Mouse (Mus musculus) stomach, embryonic 14.5 days (tissue): ENCODE measurements at regions not wholly inside any gene's neighbourhood (a gene's known extent, or its start where the extent isn't known, plus 50 kb on each side); places are given as distances from the start of the nearest gene placed in this dataset.

Experiments
- ATAC-seq: fragments of 200-750 bp; cut with Nextera tagmentation; 2 replicates; pipeline ENCODE4 v1.8.0; 2017; ENCODE audit warnings: low read depth, moderate TSS enrichment; ENCODE audit not compliant: insufficient number of reproducible peaks, insufficient read depth, low FRiP score
- H3K27ac ChIP-seq: fragments of 300-500 bp; sonication (generic); 2 replicates; pipeline ENCODE4 v1.5.1; 2014; ENCODE audit warnings: mild to moderate bottlenecking, low read length, moderate library complexity, mixed read lengths
- H3K27me3 ChIP-seq: fragments of 300-500 bp; sonication (generic); 2 replicates; pipeline ENCODE4 v1.6.1; 2014; ENCODE audit warnings: low read length, control low read depth, mixed read lengths; ENCODE audit not compliant: control insufficient read depth, insufficient read depth
- H3K36me3 ChIP-seq: fragments of 300-500 bp; sonication (generic); 2 replicates; pipeline ENCODE4 v1.6.1; 2014; ENCODE audit warnings: mild to moderate bottlenecking, control low read depth, low read length, moderate library complexity, mixed read lengths; ENCODE audit not compliant: control insufficient read depth, insufficient read depth
- H3K4me1 ChIP-seq: fragments of 300-500 bp; sonication (generic); 2 replicates; pipeline ENCODE4 v1.6.1; 2014; ENCODE audit warnings: low read length, control low read depth, mixed read lengths; ENCODE audit not compliant: control insufficient read depth, insufficient read depth
- H3K4me2 ChIP-seq: fragments of 300-500 bp; sonication (generic); replicated peaks from 2 replicates; pipeline ENCODE4 v1.6.1; 2014; ENCODE audit warnings: low read depth, low read length, control low read depth
- H3K4me3 ChIP-seq: fragments of 300-500 bp; sonication (generic); 2 replicates; pipeline ENCODE4 v1.5.1; 2014; ENCODE audit warnings: low read depth, low read length, control low read depth
- H3K9ac ChIP-seq: fragments of 300-500 bp; sonication (generic); replicated peaks from 2 replicates; pipeline ENCODE4 v1.6.1; 2014; ENCODE audit warnings: low read depth, mild to moderate bottlenecking, control low read depth, low read length, moderate library complexity, mixed read lengths
- H3K9me3 ChIP-seq: fragments of 300-500 bp; sonication (generic); 2 replicates; pipeline ENCODE4 v1.6.1; 2016; ENCODE audit warnings: low read depth, low read length, control low read depth; ENCODE audit not compliant: control insufficient read depth
- WGBS: fragments of 180-500 bp; shearing (Covaris S2); extraction: QIAGEN DNeasy Blood & Tissue Kit; methylation state at CpG from one replicate; pipeline ENCODE4 v1.1.7; 2014; 5-methylcytosine and 5-hydroxymethylcytosine counted together

- H3K4me3 ChIP-seq: no peak overlapping the region
- no peaks in the 10 kb centered on the region for H3K27me3 ChIP-seq
- 82% methylated on average over 7 of the region's 7 CpGs for WGBS
Observed at GRCm38 (mm10) chr5:83622612-83623374, 267.8 kb upstream of the Tecrl start.

GRCm38 (mm10) chr5:83610777-83611176 is 255.8 kb upstream of the Tecrl start:
- H3K27ac ChIP-seq: no peak overlapping the region
- WGBS: 35% methylated on average over 2 of the region's 2 CpGs
- no peak overlapping the region for H3K9ac ChIP-seq
- no peaks in the 10 kb centered on the region for H3K36me3 ChIP-seq
- no peaks in the 10 kb centered on the region for H3K27me3 ChIP-seq
- H3K4me1 ChIP-seq: no peaks in the 10 kb centered on the region
- H3K9me3 ChIP-seq: no peaks in the 10 kb centered on the region
- H3K4me2 ChIP-seq: no peak overlapping the region
- ATAC-seq: no peak
- H3K4me3 ChIP-seq: no peak overlapping the region

More at GRCm38 (mm10) chr5:83622612-83623374, 267.8 kb upstream of the Tecrl start:
- no peak overlapping the region for H3K4me2 ChIP-seq
- no peaks in the 10 kb centered on the region for H3K9me3 ChIP-seq
- ATAC-seq: no peak
- H3K9ac ChIP-seq: no peak overlapping the region
- no peaks in the 10 kb centered on the region for H3K4me1 ChIP-seq
- H3K36me3 ChIP-seq: no peaks in the 10 kb centered on the region
- H3K27ac ChIP-seq: no peak overlapping the region

GRCm38 (mm10) chr5:83593289-83593610 is 238.3 kb upstream of the Tecrl start:
- no peaks in the 10 kb centered on the region for H3K9me3 ChIP-seq
- no peaks in the 10 kb centered on the region for H3K4me1 ChIP-seq
- H3K9ac ChIP-seq: no peak overlapping the region
- H3K27me3 ChIP-seq: no peaks in the 10 kb centered on the region
- no peak for ATAC-seq
- 85% methylated on average over 1 of the region's 1 CpGs for WGBS
- no peaks in the 10 kb centered on the region for H3K36me3 ChIP-seq
- H3K4me3 ChIP-seq: no peak overlapping the region
- no peak overlapping the region for H3K27ac ChIP-seq
- no peak overlapping the region for H3K4me2 ChIP-seq

- Histone ChIP-seq H3K9ac (no peak overlapping the region), H3K27me3 (no peaks in the 10 kb centered on the region), H3K27ac (no peak overlapping the region), H3K4me3 (no peak overlapping the region), H3K36me3 (no peaks in the 10 kb centered on the region), H3K4me2 (no peak overlapping the region), H3K9me3 (no peaks in the 10 kb centered on the region), H3K4me1 (no peaks in the 10 kb centered on the region)
- WGBS: 88% methylated on average over 3 of the region's 3 CpGs
- ATAC-seq: no peak
Observed at GRCm38 (mm10) chr5:83592587-83593288, 237.7 kb upstream of the Tecrl start.
